Mouse (Mus musculus): ENCODE results near the gene Zfp938.
A peak's percentile ranks its signal among the peaks of the same experiment; 100 is the strongest.

Zfp938 gene

GRCm38 (mm10) chr10:82240742-82241400 is at the start of gene Zfp938:
Gene Zfp938, minus strand, starts transcription at chr10:82241280.
- DNase-seq, result peak; percentile 80 to 87

- no peak for DNase-seq
Measured at GRCm38 (mm10) chr10:82257331-82257730, 16.3 kb upstream of the Zfp938 start.

GRCm38 (mm10) chr10:82245021-82245420 is 3.9 kb upstream of the Zfp938 start:
- DNase-seq, result no peak

GRCm38 (mm10) chr10:82241401-82241788 is 315 bp upstream of the Zfp938 start:
- no peak for DNase-seq

- DNase-seq, result peak; percentile 86 to 87
Measured at GRCm38 (mm10) chr10:82178257-82179064, 62.6 kb downstream of the Zfp938 start.

All from cerebellum, postnatal 36 days (tissue).